Mouse (Mus musculus) neural tube, embryonic 15.5 days (tissue): Measurements from ENCODE around the gene Fbxl8. TPM values are rescaled to one million over a fixed set of nuclear protein-coding genes. Genes with fewer than 3 reads are reported as not detected.

Source experiments
- ATAC-seq: fragments of 200-750 bp; cut with Nextera tagmentation; 2 replicates; pipeline ENCODE4 v1.8.0; 2017; ENCODE audit warnings: mild to moderate bottlenecking, moderate TSS enrichment, moderate library complexity; ENCODE audit not compliant: low FRiP score
- H3K27ac ChIP-seq: fragments of 300-500 bp; sonication (generic); replicated peaks from 2 replicates; pipeline ENCODE4 v1.5.1; 2015; ENCODE audit warnings: mild to moderate bottlenecking, inconsistent platforms
- H3K27me3 ChIP-seq: fragments of 300-500 bp; sonication (generic); replicated peaks from 2 replicates; pipeline ENCODE4 v1.6.1; 2015; ENCODE audit warnings: inconsistent platforms
- H3K36me3 ChIP-seq: fragments of 300-500 bp; sonication (generic); 2 replicates; pipeline ENCODE4 v1.6.1; 2015; ENCODE audit warnings: inconsistent platforms
- H3K4me1 ChIP-seq: fragments of 300-500 bp; sonication (generic); 2 replicates; pipeline ENCODE4 v1.6.1; 2015; ENCODE audit warnings: inconsistent platforms
- H3K4me2 ChIP-seq: fragments of 300-500 bp; sonication (generic); 2 replicates; pipeline ENCODE4 v1.6.1; 2015; ENCODE audit warnings: inconsistent platforms, mild to moderate bottlenecking, moderate library complexity
- H3K4me3 ChIP-seq: fragments of 300-500 bp; sonication (generic); replicated peaks from 2 replicates; pipeline ENCODE4 v1.5.1; 2015; ENCODE audit warnings: mild to moderate bottlenecking, inconsistent platforms
- H3K9ac ChIP-seq: fragments of 300-500 bp; sonication (generic); replicated peaks from 2 replicates; pipeline ENCODE4 v1.6.1; 2015; ENCODE audit warnings: mild to moderate bottlenecking, inconsistent platforms
- H3K9me3 ChIP-seq: fragments of 300-500 bp; sonication (generic); replicated peaks from 2 replicates; pipeline ENCODE4 v1.6.1; 2016; ENCODE audit warnings: inconsistent platforms
- WGBS: fragments of 180-500 bp; shearing (Covaris S2); methylation state at CpG from one replicate; pipeline ENCODE4 v1.1.7; 2015; ENCODE audit warnings: mixed read lengths; 5-methylcytosine and 5-hydroxymethylcytosine counted together
- polyA plus RNA-seq: library from polyadenylated mRNA; unstranded; fragments of >200 nt; fragmentation: Nextera tagmentation; extraction: Ambion mirVana; gene quantifications from 2 replicates; pipeline ENCODE4 v1.2.1, GENCODE M21; 2015

Fbxl8 gene
- polyA plus RNA-seq, 1 experiment from 2014 or later, result 1.9 TPM

- Histone ChIP-seq H3K9me3 (no peaks in the 10 kb centered on the region), H3K27me3 (peaks cover 96% of the 10 kb centered on the region), H3K4me3 (peak overlapping the region; percentile 13; the same call in 1 of the 2 replicates), H3K4me2 (peak overlapping the region; percentile 80), H3K4me1 (peaks cover 47% of the 10 kb centered on the region), H3K27ac (no peak overlapping the region), H3K9ac (no peak overlapping the region), H3K36me3 (no peaks in the 10 kb centered on the region)
- no peak for ATAC-seq
- WGBS, result 3% methylated on average over 11 of the region's 11 CpGs
Observed at GRCm38 (mm10) chr8:105270916-105271186, 6.4 kb downstream of the Fbxl8 start.

DNA sequence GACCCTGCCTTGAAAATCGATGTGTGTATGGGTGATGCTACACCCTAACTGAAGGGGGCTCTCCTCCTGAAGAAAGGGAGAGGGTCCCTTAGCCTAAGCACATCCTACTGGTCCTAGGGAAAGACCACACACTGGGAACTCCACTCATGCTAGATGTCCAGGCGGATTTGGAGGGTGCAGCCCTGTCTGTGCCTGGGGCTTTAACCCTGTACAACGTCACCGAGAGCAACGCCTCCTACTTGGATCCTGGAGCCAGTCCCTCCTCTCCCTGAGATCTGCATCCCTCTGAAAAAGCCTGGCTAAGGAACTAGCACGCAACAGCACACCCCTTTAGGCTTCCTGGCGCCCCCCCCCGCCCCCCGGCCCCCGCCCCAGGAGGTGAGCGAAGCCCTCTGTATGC, 10.9 kb downstream of the Fbxl8 start:
- Histone ChIP-seq H3K4me3 (peak overlapping the region; percentile 48; the same call in 1 of the 2 replicates), H3K9ac (0 out of 2 replicates have a peak overlapping the region, but pooled peaks have one; percentile 47), H3K27me3 (peaks cover 96% of the 10 kb centered on the region), H3K36me3 (peaks cover 7% of the 10 kb centered on the region), H3K4me1 (peaks cover 39% of the 10 kb centered on the region), H3K27ac (no peak overlapping the region), H3K9me3 (no peaks in the 10 kb centered on the region), H3K4me2 (peak overlapping the region; percentile 89)
- whole genome bisulfite sequencing, result 7% methylated on average over 11 of the region's 11 CpGs
- ATAC-seq, result no peak

DNA sequence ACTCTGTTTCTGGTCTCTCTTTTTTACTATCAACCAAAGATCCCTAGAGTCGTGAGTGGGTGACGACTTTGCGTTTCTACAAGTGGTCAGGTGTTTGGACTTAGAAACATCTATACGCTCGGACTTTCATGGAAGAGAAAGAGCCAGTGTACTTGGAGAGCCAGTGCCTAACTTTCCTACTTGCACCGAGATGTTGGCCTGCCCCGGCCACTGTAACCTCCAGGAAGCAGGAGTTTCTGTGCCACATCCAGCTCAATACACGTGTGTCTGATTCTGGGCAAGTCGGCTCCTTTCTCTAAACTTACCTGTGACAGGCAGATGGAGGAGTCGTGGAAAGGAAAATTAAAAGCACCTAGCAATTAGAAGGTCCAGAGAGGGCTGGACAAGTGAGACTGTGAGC, 11.4 kb downstream of the Fbxl8 start, which contains the start of gene Nol3:
Nol3 (plus strand) TSS at position 301 of the 400 bp plus-strand sequence.
- 6% methylated on average over 10 of the region's 10 CpGs for WGBS
- peaks cover 35% of the 10 kb centered on the region for H3K4me1 ChIP-seq
- H3K4me2 ChIP-seq, result peak within 1 kb of the TSS; percentile 89
- peaks cover 11% of the 10 kb centered on the region for H3K36me3 ChIP-seq
- peak within 1 kb of the TSS; percentile 37; the same call in 1 of the 2 replicates for H3K27ac ChIP-seq
- peaks cover 95% of the 10 kb centered on the region for H3K27me3 ChIP-seq
- H3K4me3 ChIP-seq, result peak within 1 kb of the TSS; percentile 48
- no peaks in the 10 kb centered on the region for H3K9me3 ChIP-seq
- no peak; the same call in 1 of the 2 replicates for ATAC-seq
- peak within 1 kb of the TSS; percentile 47 for H3K9ac ChIP-seq

DNA sequence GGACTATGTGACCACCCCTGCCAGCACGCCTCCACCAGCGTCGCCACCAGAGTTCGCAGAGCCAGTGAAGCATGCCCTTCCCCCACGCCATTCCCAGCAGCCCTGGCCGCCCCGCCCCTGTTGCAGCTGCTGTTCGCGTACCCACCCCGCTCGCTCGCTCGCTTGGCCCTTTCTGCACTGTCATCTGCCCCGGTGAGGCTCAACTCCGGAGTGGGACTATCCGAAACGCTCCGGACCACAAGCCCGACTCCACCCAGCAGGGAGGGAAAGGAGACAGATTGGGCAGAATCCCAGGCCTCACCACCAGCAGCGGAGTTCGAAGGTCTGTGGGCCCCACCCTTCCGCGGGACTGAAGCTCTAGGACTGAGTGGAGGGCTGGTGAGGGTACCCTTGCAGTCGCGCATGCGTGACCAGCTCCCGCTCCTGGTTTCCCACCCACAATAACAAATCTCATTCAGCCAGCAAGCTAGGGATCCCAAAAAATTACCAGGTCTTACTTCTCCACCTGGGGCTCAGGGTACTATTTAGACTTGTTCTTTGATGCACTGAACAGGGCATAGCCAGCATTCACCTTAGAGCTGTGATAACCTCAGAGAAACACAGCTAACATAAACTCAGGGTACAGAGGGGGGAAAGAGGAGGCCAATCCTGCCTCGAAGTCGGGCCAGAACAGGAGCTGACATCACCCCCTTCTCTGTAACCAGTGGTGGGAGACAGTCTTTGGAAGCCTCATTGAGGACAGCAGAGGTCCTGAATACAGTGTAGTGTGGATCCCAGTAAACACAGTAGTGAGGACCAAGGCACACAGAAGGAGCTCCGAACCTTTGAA, 12.1 kb downstream of the Fbxl8 start:
- Histone ChIP-seq H3K4me3 (peak overlapping the region; percentile 48), H3K36me3 (peaks cover 13% of the 10 kb centered on the region), H3K27ac (peak overlapping the region; percentile 37; the same call in 1 of the 2 replicates), H3K9me3 (no peaks in the 10 kb centered on the region), H3K27me3 (peaks cover 89% of the 10 kb centered on the region), H3K9ac (peak overlapping the region; percentile 47), H3K4me2 (peak overlapping the region; percentile 89), H3K4me1 (peaks cover 32% of the 10 kb centered on the region)
- ATAC-seq, result peak; percentile 61
- WGBS, result 3% methylated on average over 30 of the region's 30 CpGs

DNA sequence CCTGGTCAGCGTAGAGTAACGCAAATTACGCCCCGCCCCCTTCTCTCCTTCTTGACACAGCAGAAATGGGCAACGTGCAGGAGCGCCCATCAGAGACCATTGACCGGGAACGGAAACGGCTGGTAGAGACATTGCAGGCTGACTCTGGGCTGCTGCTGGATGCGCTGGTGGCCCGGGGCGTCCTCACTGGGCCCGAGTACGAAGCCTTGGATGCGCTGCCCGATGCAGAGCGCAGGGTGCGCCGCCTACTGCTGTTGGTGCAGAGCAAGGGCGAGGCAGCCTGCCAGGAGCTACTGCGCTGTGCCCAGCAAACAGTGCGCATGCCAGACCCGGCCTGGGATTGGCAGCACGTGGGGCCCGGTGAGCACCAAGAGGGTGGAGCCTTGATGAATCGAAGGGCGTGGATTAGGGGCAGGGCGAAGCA, 14.5 kb downstream of the Fbxl8 start:
- peak overlapping the region; percentile 56 for H3K4me2 ChIP-seq
- no peak overlapping the region for H3K9ac ChIP-seq
- no peaks in the 10 kb centered on the region for H3K9me3 ChIP-seq
- H3K27me3 ChIP-seq, result peaks cover 66% of the 10 kb centered on the region
- H3K4me1 ChIP-seq, result peaks cover 40% of the 10 kb centered on the region
- ATAC-seq, result peak; percentile 54
- WGBS, result 3% methylated on average over 28 of the region's 28 CpGs
- H3K4me3 ChIP-seq, result peak overlapping the region; percentile 25
- peaks cover 37% of the 10 kb centered on the region for H3K36me3 ChIP-seq
- no peak overlapping the region for H3K27ac ChIP-seq

- H3K9ac ChIP-seq, result no peak overlapping the region
- H3K4me1 ChIP-seq, result peaks cover 44% of the 10 kb centered on the region
- peaks cover 44% of the 10 kb centered on the region for H3K36me3 ChIP-seq
- H3K27me3 ChIP-seq, result peaks cover 50% of the 10 kb centered on the region
- no peak overlapping the region for H3K4me2 ChIP-seq
- H3K4me3 ChIP-seq, result no peak overlapping the region
- H3K9me3 ChIP-seq, result no peaks in the 10 kb centered on the region
- no peak overlapping the region for H3K27ac ChIP-seq
- no peak for ATAC-seq
- 77% methylated on average over 3 of the region's 3 CpGs for WGBS
Observed at GRCm38 (mm10) chr8:105280567-105280966, 16.1 kb downstream of the Fbxl8 start.

DNA sequence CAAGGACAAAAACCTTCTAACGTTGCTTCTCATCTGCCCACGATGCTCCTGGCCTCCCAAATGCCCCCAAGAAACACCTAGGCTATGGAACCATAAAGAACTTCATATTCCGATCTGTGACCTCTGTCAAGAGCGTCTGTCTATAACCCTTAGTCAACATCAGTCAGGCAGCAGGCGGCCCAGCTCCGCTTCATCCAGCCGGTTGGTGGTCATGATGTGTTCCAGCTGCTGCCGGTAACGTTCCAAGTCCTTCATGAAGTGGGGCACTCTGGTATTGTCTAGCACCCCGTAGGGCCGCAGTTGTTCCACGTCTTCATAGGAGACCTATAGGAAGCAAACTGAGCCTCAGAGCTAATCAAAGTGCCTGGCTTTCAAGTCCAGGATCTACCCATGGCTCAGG, 17.4 kb downstream of the Fbxl8 start:
- Histone ChIP-seq H3K4me3 (no peak overlapping the region), H3K9me3 (no peaks in the 10 kb centered on the region), H3K4me1 (peaks cover 44% of the 10 kb centered on the region), H3K4me2 (no peak overlapping the region), H3K27me3 (peaks cover 38% of the 10 kb centered on the region), H3K27ac (no peak overlapping the region), H3K36me3 (peaks cover 47% of the 10 kb centered on the region), H3K9ac (no peak overlapping the region)
- no peak for ATAC-seq
- 90% methylated on average over 12 of the region's 12 CpGs for WGBS

GRCm38 (mm10) chr8:105282239-105282638, 17.8 kb downstream of the Fbxl8 start:
- H3K4me3 ChIP-seq, result no peak overlapping the region
- peaks cover 34% of the 10 kb centered on the region for H3K27me3 ChIP-seq
- no peak overlapping the region for H3K9ac ChIP-seq
- no peak for ATAC-seq
- H3K36me3 ChIP-seq, result peaks cover 47% of the 10 kb centered on the region
- no peak overlapping the region for H3K4me2 ChIP-seq
- no peak overlapping the region for H3K27ac ChIP-seq
- WGBS, result 91% methylated on average over 4 of the region's 4 CpGs
- peaks cover 44% of the 10 kb centered on the region for H3K4me1 ChIP-seq
- H3K9me3 ChIP-seq, result no peaks in the 10 kb centered on the region

DNA sequence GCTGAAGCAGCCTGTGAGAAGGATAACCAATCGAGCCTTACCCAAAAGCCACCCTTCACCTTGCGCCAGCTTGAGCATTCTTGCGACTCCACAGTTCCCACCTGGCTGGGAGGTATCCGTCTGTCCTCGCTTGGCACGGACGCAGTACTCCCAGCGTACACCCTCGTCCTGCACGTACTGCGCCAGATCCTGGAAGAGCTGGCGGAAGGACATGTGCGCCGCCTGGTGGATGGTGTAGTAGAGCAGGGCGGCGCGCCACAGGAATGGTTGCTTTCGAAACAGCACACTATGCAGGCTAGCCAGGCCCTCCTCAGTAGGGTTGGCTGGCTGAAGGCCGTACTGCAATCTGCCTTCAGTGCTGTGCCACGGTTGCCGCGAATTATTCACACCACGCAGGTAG, 18.6 kb downstream of the Fbxl8 start:
- no peaks in the 10 kb centered on the region for H3K9me3 ChIP-seq
- peaks cover 52% of the 10 kb centered on the region for H3K4me1 ChIP-seq
- H3K9ac ChIP-seq, result no peak overlapping the region
- no peak overlapping the region for H3K27ac ChIP-seq
- H3K36me3 ChIP-seq, result peaks cover 47% of the 10 kb centered on the region
- H3K27me3 ChIP-seq, result peaks cover 25% of the 10 kb centered on the region
- H3K4me3 ChIP-seq, result no peak overlapping the region
- 28% methylated on average over 23 of the region's 23 CpGs for WGBS
- no peak overlapping the region for H3K4me2 ChIP-seq
- no peak for ATAC-seq

- Histone ChIP-seq H3K9ac (no peak overlapping the region), H3K4me1 (peaks cover 59% of the 10 kb centered on the region), H3K36me3 (peaks cover 39% of the 10 kb centered on the region), H3K27me3 (peaks cover 2% of the 10 kb centered on the region), H3K9me3 (no peaks in the 10 kb centered on the region), H3K4me2 (peak overlapping the region; percentile 77; the same call in 1 of the 2 replicates), H3K27ac (no peak overlapping the region), H3K4me3 (no peak overlapping the region)
- WGBS, result 34% methylated on average over 12 of the region's 12 CpGs
- no peak for ATAC-seq
Observed at GRCm38 (mm10) chr8:105285514-105285913, 21.1 kb downstream of the Fbxl8 start.

DNA sequence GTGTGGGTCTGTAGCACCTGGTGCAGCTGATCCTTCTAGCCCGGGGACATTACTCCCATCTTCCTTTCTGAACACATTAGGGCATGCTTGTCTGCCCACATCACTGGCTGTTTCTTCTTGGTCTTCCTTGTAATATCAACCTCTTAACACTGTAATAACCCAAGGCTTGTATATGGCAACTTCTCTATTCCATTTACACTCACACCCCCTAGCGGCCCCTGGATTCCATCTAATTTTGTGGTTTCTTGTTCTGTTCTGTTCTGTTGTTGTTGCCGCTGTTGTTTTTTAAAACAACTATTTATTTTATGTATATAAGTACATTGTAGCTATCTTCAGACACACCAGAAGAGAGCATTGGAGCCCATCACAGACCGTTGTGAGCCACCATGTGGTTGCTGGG, 22.5 kb downstream of the Fbxl8 start:
- H3K4me3 ChIP-seq, result peak overlapping the region; percentile 8; the same call in 1 of the 2 replicates
- H3K4me1 ChIP-seq, result peaks cover 64% of the 10 kb centered on the region

DNA sequence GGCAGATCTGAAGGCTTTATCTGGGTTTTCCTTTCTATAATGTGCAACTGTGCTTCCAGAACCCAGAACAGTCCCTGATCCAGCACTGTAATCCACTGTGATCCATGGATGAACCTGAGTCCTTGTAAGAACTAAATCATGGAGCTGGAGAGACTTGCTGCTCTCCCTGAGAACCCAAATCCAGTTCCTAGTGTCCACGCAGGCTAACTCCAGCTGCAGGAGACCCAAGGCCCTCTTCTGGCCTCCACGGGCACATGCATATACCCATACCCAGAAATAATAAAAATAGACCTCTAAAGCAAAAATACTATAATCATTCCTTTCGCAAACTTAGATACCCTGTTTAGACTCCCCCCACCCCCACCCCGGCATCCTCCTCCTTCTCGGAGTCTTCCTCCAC, 23.8 kb downstream of the Fbxl8 start:
- Histone ChIP-seq H3K27ac (peak overlapping the region; percentile 94), H3K4me2 (peak overlapping the region; percentile 77), H3K27me3 (no peaks in the 10 kb centered on the region), H3K9me3 (no peaks in the 10 kb centered on the region), H3K4me3 (peak overlapping the region; percentile 58), H3K36me3 (peaks cover 16% of the 10 kb centered on the region), H3K4me1 (peaks cover 62% of the 10 kb centered on the region), H3K9ac (peak overlapping the region; percentile 61)
- no peak for ATAC-seq
- WGBS, result 78% methylated on average over 5 of the region's 5 CpGs

More for the DNA sequence above, 22.5 kb downstream of the Fbxl8 start:
- no peak for ATAC-seq
- Histone ChIP-seq H3K27ac (no peak overlapping the region), H3K27me3 (no peaks in the 10 kb centered on the region; the same call in 1 of the 2 replicates), H3K36me3 (peaks cover 30% of the 10 kb centered on the region), H3K9ac (no peak overlapping the region), H3K4me2 (peak overlapping the region; percentile 77), H3K9me3 (no peaks in the 10 kb centered on the region)
- WGBS, result 92% methylated on average over 4 of the region's 4 CpGs
